In genomic region chr15:8761741-8762271, GRCm38 (mm10) we compare ENCODE assay signal across 8 mouse cellular contexts. TPM values are rescaled to one million over a fixed set of nuclear protein-coding genes. Genes with fewer than 3 reads are reported as not detected.
DNase-seq lines count a peak whose midpoint lies in the region; ATAC-seq and TF ChIP-seq lines count a peak whose summit lies in the region.

No protein-coding gene starts in this region.

- no peak for TF ChIP-seq CTCF in left cerebral cortex, adult 2 months (IDR thresholded peaks at IDR 0.05)

- peak; percentile 40 for DNase-seq in midbrain, embryonic 10.5 days (ENCODE audit: low spot score)
- DNase-seq in left cerebral cortex, adult 2 months (ENCODE audit: extremely low spot score in 1 of 2, low spot score in 2 of 2), result no peak
- DNase-seq in layer of hippocampus, postnatal 10 days (ENCODE audit: low spot score in 2 of 2), result no peak

- no peaks in the 10 kb centered on the region for H3K36me3 ChIP-seq in midbrain, embryonic 10.5 days
- H3K36me3 ChIP-seq in midbrain, embryonic 15.5 days (replicated peaks), result no peaks in the 10 kb centered on the region
- no peaks in the 10 kb centered on the region for H3K36me3 ChIP-seq in erythroblast, embryonic 14.5 days (ENCODE audit: control insufficient read depth)
- no peaks in the 10 kb centered on the region for H3K36me3 ChIP-seq in intestine, embryonic 15.5 days
- no peaks in the 10 kb centered on the region for H3K36me3 ChIP-seq in stomach, embryonic 15.5 days

- no peaks in the 10 kb centered on the region for H3K27me3 ChIP-seq in midbrain, embryonic 10.5 days (ENCODE audit: low read depth, poor library complexity, severe bottlenecking)
- no peaks in the 10 kb centered on the region for H3K27me3 ChIP-seq in midbrain, embryonic 15.5 days (replicated peaks)
- no peaks in the 10 kb centered on the region for H3K27me3 ChIP-seq in erythroblast, embryonic 14.5 days (ENCODE audit: control insufficient read depth)
- H3K27me3 ChIP-seq in intestine, embryonic 15.5 days (replicated peaks), result no peaks in the 10 kb centered on the region
- no peaks in the 10 kb centered on the region for H3K27me3 ChIP-seq in stomach, embryonic 15.5 days (replicated peaks)

- H3K4me3 ChIP-seq in midbrain, embryonic 10.5 days, result no peak overlapping the region
- no peak overlapping the region for H3K4me3 ChIP-seq in midbrain, embryonic 15.5 days
- H3K4me3 ChIP-seq in erythroblast, embryonic 14.5 days (replicated peaks), result peak overlapping the region; percentile 44
- no peak overlapping the region for H3K4me3 ChIP-seq in intestine, embryonic 15.5 days (replicated peaks)
- no peak overlapping the region for H3K4me3 ChIP-seq in stomach, embryonic 15.5 days (replicated peaks)
- no peak overlapping the region for H3K4me3 ChIP-seq in left cerebral cortex, adult 2 months

- H3K9me3 ChIP-seq in midbrain, embryonic 10.5 days (replicated peaks), result no peaks in the 10 kb centered on the region
- no peaks in the 10 kb centered on the region for H3K9me3 ChIP-seq in midbrain, embryonic 15.5 days
- no peaks in the 10 kb centered on the region for H3K9me3 ChIP-seq in erythroblast, embryonic 14.5 days (ENCODE audit: control insufficient read depth, low read length)
- no peaks in the 10 kb centered on the region for H3K9me3 ChIP-seq in intestine, embryonic 15.5 days
- H3K9me3 ChIP-seq in stomach, embryonic 15.5 days, result no peaks in the 10 kb centered on the region

- intact Hi-C loops in left cerebral cortex, adult 2 months (cut with DNase I), result no loop called here

- peaks cover 9% of the 10 kb centered on the region for H3K4me1 ChIP-seq in midbrain, embryonic 10.5 days
- H3K4me1 ChIP-seq in midbrain, embryonic 15.5 days, result no peaks in the 10 kb centered on the region
- H3K4me1 ChIP-seq in erythroblast, embryonic 14.5 days (ENCODE audit: control insufficient read depth), result peaks cover 74% of the 10 kb centered on the region
- no peaks in the 10 kb centered on the region for H3K4me1 ChIP-seq in intestine, embryonic 15.5 days (replicated peaks)
- H3K4me1 ChIP-seq in stomach, embryonic 15.5 days, result 0 out of 2 replicates have a peak, but pooled peaks cover 4% of the 10 kb centered on the region

- H3K4me2 ChIP-seq in midbrain, embryonic 15.5 days, result no peak overlapping the region
- no peak overlapping the region for H3K4me2 ChIP-seq in intestine, embryonic 15.5 days (replicated peaks)
- H3K4me2 ChIP-seq in stomach, embryonic 15.5 days, result peak overlapping the region; percentile 29; the same call in 1 of the 2 replicates

- peak overlapping the region; percentile 42; the same call in 1 of the 2 replicates for H3K27ac ChIP-seq in midbrain, embryonic 10.5 days (replicated peaks)
- H3K27ac ChIP-seq in midbrain, embryonic 15.5 days, result no peak overlapping the region
- H3K27ac ChIP-seq in intestine, embryonic 15.5 days, result no peak overlapping the region
- H3K27ac ChIP-seq in stomach, embryonic 15.5 days, result peak overlapping the region; percentile 7; the same call in 1 of the 2 replicates
- no peak overlapping the region for H3K27ac ChIP-seq in left cerebral cortex, adult 2 months

- no peak; the same call in 1 of the 2 replicates for ATAC-seq in midbrain, embryonic 15.5 days (replicated peaks)
- ATAC-seq in intestine, embryonic 15.5 days, result peak; percentile 62
- ATAC-seq in stomach, embryonic 15.5 days (ENCODE audit: insufficient read depth, low FRiP score, low read depth), result peak; percentile 79; the same call in 1 of the 2 replicates
- no peak for ATAC-seq in cerebellum, adult (ENCODE audit: insufficient number of reproducible peaks, low FRiP score, low TSS enrichment)

- 57% methylated on average over 9 of the region's 9 CpGs for WGBS in midbrain, embryonic 10.5 days
- WGBS in midbrain, embryonic 15.5 days, result 48% methylated on average over 9 of the region's 9 CpGs
- WGBS in intestine, embryonic 15.5 days, result 24% methylated on average over 9 of the region's 9 CpGs
- WGBS in stomach, embryonic 15.5 days, result 11% methylated on average over 9 of the region's 9 CpGs

- H3K9ac ChIP-seq in midbrain, embryonic 15.5 days, result no peak overlapping the region
- no peak overlapping the region for H3K9ac ChIP-seq in intestine, embryonic 15.5 days
- H3K9ac ChIP-seq in stomach, embryonic 15.5 days, result no peak overlapping the region

RNA-seq across cellular contexts. Expression of gene Slc1a3, which starts 51.2 kb away (rescaled TPM):
- polyA plus RNA-seq in midbrain, embryonic 10.5 days (2016; fragmentation: Nextera tagmentation; extraction: Ambion mirVana), result 23.5 and 30.2 TPM in 2 replicates
- 100 and 106 TPM in 2 replicates for polyA plus RNA-seq in midbrain, embryonic 15.5 days (2015; fragmentation: Nextera tagmentation; extraction: Ambion mirVana)
- not detected in 2 replicates for polyA plus RNA-seq in erythroblast, embryonic 14.5 days (2012)
- 6.5 and 6.8 TPM in 2 replicates for polyA plus RNA-seq in intestine, embryonic 15.5 days (2015; fragmentation: Nextera tagmentation; extraction: Ambion mirVana)
- 11.1 and 12.3 TPM in 2 replicates for polyA plus RNA-seq in stomach, embryonic 15.5 days (2015; fragmentation: Nextera tagmentation; extraction: Ambion mirVana)
- total RNA-seq in left cerebral cortex, adult 2 months (2021), result 100 to 1,000 TPM; 294 to 295 TPM
- 100 to 1,000 TPM; 439 to 459 TPM for total RNA-seq in layer of hippocampus, postnatal 10 days (2021)

Comparison
In these comparisons a context has a peak if more than half of its experiments do, and no peak if none do; other contexts are left out.
1. H3K27ac ChIP-seq: peak in midbrain, embryonic 10.5 days (single experiment) and stomach, embryonic 15.5 days (single experiment); none in midbrain, embryonic 15.5 days (single experiment), intestine, embryonic 15.5 days (single experiment) and left cerebral cortex, adult 2 months (single experiment).
2. ATAC-seq: peak in intestine, embryonic 15.5 days (single experiment) and stomach, embryonic 15.5 days (single experiment); none in midbrain, embryonic 15.5 days (single experiment) and cerebellum, adult (single experiment).